Mouse (Mus musculus) olfactory bulb, adult 2 months (tissue): ENCODE measurements around the gene Rel. TPM values are rescaled to one million over a fixed set of nuclear protein-coding genes. Genes with fewer than 3 reads are reported as not detected.

Source experiments
- H3K27ac ChIP-seq: fragments of 200-500 bp; 2 replicates; pipeline ENCODE4 v1.5.1; 2012; ENCODE audit warnings: low read depth, low read length; ENCODE audit not compliant: insufficient read depth
- H3K4me1 ChIP-seq: fragments of 200-500 bp; 2 replicates; pipeline ENCODE4 v1.6.1; 2012; ENCODE audit warnings: low read length; ENCODE audit not compliant: control insufficient read depth, insufficient read depth
- H3K4me3 ChIP-seq: fragments of 200-500 bp; 2 replicates; pipeline ENCODE4 v1.5.1; 2012; ENCODE audit warnings: mild to moderate bottlenecking, low read depth, low read length, moderate library complexity; ENCODE audit not compliant: insufficient read depth
- CTCF ChIP-seq: fragments of 200-500 bp; IDR thresholded peaks from 2 replicates; pipeline ENCODE4 v1.5.1; 2012; ENCODE audit warnings: low read depth, mild to moderate bottlenecking, low read length, moderate library complexity; ENCODE audit not compliant: insufficient read depth
- POLR2A ChIP-seq: fragments of 200-500 bp; IDR thresholded peaks from 2 replicates; pipeline ENCODE4 v1.6.1; 2012; ENCODE audit warnings: mild to moderate bottlenecking, low read depth, low read length, moderate library complexity; ENCODE audit not compliant: insufficient read depth
- WGBS: fragments of 180-500 bp; shearing (Covaris S2); methylation state at CpG from one replicate; pipeline ENCODE4 v1.1.7; 2018; 5-methylcytosine and 5-hydroxymethylcytosine counted together
- polyA plus RNA-seq: library from polyadenylated mRNA; stranded (reverse); fragments of >200 nt; gene quantifications from 2 replicates; pipeline ENCODE4 v1.2.4, GENCODE M21; 2012; ENCODE audit warnings: low replicate concordance; ENCODE audit not compliant: missing spikeins, insufficient read depth, insufficient read length

Gene Rel
- polyA plus RNA-seq, 1 experiment = not detected

GRCm38 (mm10) chr11:23734749-23735286, 36.0 kb downstream of the Rel start:
- Histone ChIP-seq H3K4me3 (no peak overlapping the region), H3K27ac (no peak overlapping the region), H3K4me1 (no peaks in the 10 kb centered on the region)
- TF ChIP-seq POLR2A (no peak), CTCF (no peak)
- 92% methylated on average over 6 of the region's 6 CpGs for WGBS

- WGBS = 93% methylated on average over 1 of the region's 1 CpGs
These were observed 37.9 kb downstream of the Rel start for GRCm38 (mm10) chr11:23732840-23733239.

GRCm38 (mm10) chr11:23730120-23730519, 40.6 kb downstream of the Rel start:
- Histone ChIP-seq H3K4me1 (no peaks in the 10 kb centered on the region), H3K27ac (no peak overlapping the region), H3K4me3 (no peak overlapping the region)
- no peak for TF ChIP-seq CTCF
- no peak for TF ChIP-seq POLR2A
- WGBS = 89% methylated on average over 4 of the region's 4 CpGs

More at GRCm38 (mm10) chr11:23732840-23733239, 37.9 kb downstream of the Rel start:
- TF ChIP-seq POLR2A (no peak), CTCF (no peak)
- Histone ChIP-seq H3K27ac (no peak overlapping the region), H3K4me1 (no peaks in the 10 kb centered on the region), H3K4me3 (no peak overlapping the region)

- no peak overlapping the region for H3K4me3 ChIP-seq
- no peaks in the 10 kb centered on the region for H3K4me1 ChIP-seq
- 87% methylated on average over 2 of the region's 2 CpGs for WGBS
- TF ChIP-seq POLR2A (no peak), CTCF (no peak)
- no peak overlapping the region for H3K27ac ChIP-seq
These were observed 42.6 kb downstream of the Rel start for GRCm38 (mm10) chr11:23728186-23728585.

- no peak overlapping the region for H3K27ac ChIP-seq
- TF ChIP-seq CTCF (no peak), POLR2A (no peak)
- no peak overlapping the region for H3K4me3 ChIP-seq
- WGBS = 94% methylated on average over 2 of the region's 2 CpGs
- no peaks in the 10 kb centered on the region for H3K4me1 ChIP-seq
These were observed 44.3 kb downstream of the Rel start for GRCm38 (mm10) chr11:23726441-23726840.

- Histone ChIP-seq H3K27ac (no peak overlapping the region), H3K4me3 (no peak overlapping the region), H3K4me1 (no peaks in the 10 kb centered on the region)
- TF ChIP-seq CTCF (no peak), POLR2A (no peak)
- 96% methylated on average over 2 of the region's 2 CpGs for WGBS
These were observed 44.9 kb downstream of the Rel start for GRCm38 (mm10) chr11:23725850-23726249.

- H3K4me1 ChIP-seq = no peaks in the 10 kb centered on the region
- 26% methylated on average over 2 of the region's 2 CpGs for WGBS
- no peak overlapping the region for H3K4me3 ChIP-seq
- no peak overlapping the region for H3K27ac ChIP-seq
- no peak for TF ChIP-seq CTCF
- TF ChIP-seq POLR2A = no peak
These were observed 48.4 kb downstream of the Rel start for GRCm38 (mm10) chr11:23722326-23722725.

- WGBS = 83% methylated on average over 3 of the region's 3 CpGs
- H3K4me1 ChIP-seq = no peaks in the 10 kb centered on the region
- TF ChIP-seq POLR2A = no peak
- no peak for TF ChIP-seq CTCF
- H3K27ac ChIP-seq = no peak overlapping the region
- no peak overlapping the region for H3K4me3 ChIP-seq
These were observed 50.9 kb downstream of the Rel start for GRCm38 (mm10) chr11:23719825-23720224.

GRCm38 (mm10) chr11:23718856-23719255, 51.9 kb downstream of the Rel start:
- no peak overlapping the region for H3K4me3 ChIP-seq
- TF ChIP-seq POLR2A = no peak
- no peak for TF ChIP-seq CTCF
- H3K4me1 ChIP-seq = no peaks in the 10 kb centered on the region
- no peak overlapping the region for H3K27ac ChIP-seq
- WGBS = over 99% methylated on average over 2 of the region's 2 CpGs

GRCm38 (mm10) chr11:23712299-23712698, 58.5 kb downstream of the Rel start:
- Histone ChIP-seq H3K27ac (no peak overlapping the region), H3K4me3 (no peak overlapping the region), H3K4me1 (no peaks in the 10 kb centered on the region)
- 52% methylated on average over 3 of the region's 3 CpGs for WGBS
- TF ChIP-seq CTCF (no peak), POLR2A (no peak)
